Mouse (Mus musculus): Measurements from ENCODE around the gene 1600014C10Rik.

GRCm38 (mm10) chr7:38191146-38191545, 8.1 kb downstream of the 1600014C10Rik start:
- TF ChIP-seq CTCF (IDR thresholded peaks at IDR 0.05; ENCODE audit: extremely low read depth, insufficient read length, insufficient replicate concordance, low read depth, low read length): no peak
- TF ChIP-seq POLR2A (IDR thresholded peaks at IDR 0.05; ENCODE audit: low read depth, low read length): no peak

Measured in small intestine, adult 2 months (tissue).